Mouse (Mus musculus) lung, adult 2 months (tissue): ENCODE measurements at regions not wholly inside any gene's neighbourhood (a gene's known extent, or its start where the extent isn't known, plus 50 kb on each side); places are given as distances from the start of the nearest gene placed in this dataset.

Experiments used
- CTCF ChIP-seq: fragments of 200-500 bp; IDR thresholded peaks from 2 replicates; pipeline ENCODE4 v1.5.1; 2011; ENCODE audit warnings: mild to moderate bottlenecking, low read length, control low read depth; ENCODE audit not compliant: insufficient read depth
- POLR2A ChIP-seq: fragments of 200-500 bp; IDR thresholded peaks from 2 replicates; pipeline ENCODE4 v1.6.1; 2011; ENCODE audit warnings: low read depth, mild to moderate bottlenecking, control low read depth, low read length, borderline replicate concordance; ENCODE audit errors: extremely low read depth

DNA sequence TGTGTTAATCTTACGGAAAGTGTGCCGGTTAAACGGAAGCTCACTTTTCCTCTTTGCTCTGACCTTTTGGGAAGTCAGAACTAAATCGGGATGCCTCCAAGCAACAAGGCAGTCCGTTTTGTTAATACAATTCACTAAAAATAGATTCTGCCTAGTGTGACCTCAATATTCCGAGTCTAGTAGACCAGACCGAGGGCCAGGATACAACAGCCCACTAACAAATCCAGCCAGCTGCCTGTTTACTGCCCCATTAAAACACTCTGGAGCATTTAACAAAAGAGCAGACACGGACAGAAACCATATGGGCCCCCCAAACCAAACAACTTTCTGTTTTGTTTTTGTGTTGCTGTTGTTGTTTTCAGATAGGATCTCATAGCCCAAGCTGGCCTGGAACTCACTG, 127.1 kb upstream of the Nebl start:
- TF ChIP-seq CTCF (no peak), POLR2A (no peak)
